Mouse (Mus musculus) monocyte, adult 5-6 weeks (primary cell): ENCODE measurements around the gene Lin7a. TPM values are rescaled to one million over a fixed set of nuclear protein-coding genes. Genes with fewer than 3 reads are reported as not detected.

Experiments
- ATAC-seq: fragments of 153-309, 156-312 bp; replicated peaks from 2 replicates; pipeline ENCODE4 v1.8.0; 2017; ENCODE audit warnings: mild to moderate bottlenecking; ENCODE audit not compliant: low TSS enrichment, insufficient number of reproducible peaks, severe bottlenecking, poor library complexity, low FRiP score
- total RNA-seq: library from RNA; stranded (forward); fragments of 200-1000, 200-491, 200-594 nt; gene quantifications from 3 replicates; pipeline ENCODE4 v1.2.3, GENCODE M21; 2017

Gene Lin7a
- total RNA-seq, 1 experiment from 2014 or later: not detected

- no peak for ATAC-seq
Measured at GRCm38 (mm10) chr10:107276647-107277046, 5.2 kb downstream of the Lin7a start.

- no peak for ATAC-seq
Measured at GRCm38 (mm10) chr10:107293934-107294664, 22.6 kb downstream of the Lin7a start.

- ATAC-seq: no peak
Measured at GRCm38 (mm10) chr10:107300587-107301248, 29.2 kb downstream of the Lin7a start.

DNA sequence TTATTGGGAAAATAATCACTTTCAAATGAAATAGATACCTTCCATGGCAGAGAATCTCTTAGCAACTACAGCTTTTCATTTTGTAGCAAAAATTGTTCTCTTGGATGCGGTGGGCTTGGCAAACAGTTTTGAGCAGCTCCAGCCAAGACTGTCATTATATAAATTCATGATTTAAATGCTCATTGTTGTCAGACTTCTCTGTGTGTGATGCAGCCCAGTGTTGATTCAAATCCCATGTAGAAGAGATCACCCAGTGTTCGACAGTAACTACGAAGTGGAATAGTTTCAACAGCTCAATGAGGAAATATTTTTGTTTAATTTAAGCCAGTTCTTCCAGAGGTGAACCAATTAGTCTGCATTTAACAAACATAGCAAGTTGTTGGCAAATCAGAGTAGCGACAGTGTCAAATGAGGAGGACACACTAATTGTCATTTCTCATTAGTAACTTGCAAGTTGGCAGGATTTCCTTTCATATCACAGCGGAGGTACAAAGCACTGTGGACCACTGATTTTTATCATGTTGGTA is 39.5 kb downstream of the Lin7a start:
- ATAC-seq: no peak

GRCm38 (mm10) chr10:107312609-107313008 is 41.1 kb downstream of the Lin7a start:
- no peak for ATAC-seq

DNA sequence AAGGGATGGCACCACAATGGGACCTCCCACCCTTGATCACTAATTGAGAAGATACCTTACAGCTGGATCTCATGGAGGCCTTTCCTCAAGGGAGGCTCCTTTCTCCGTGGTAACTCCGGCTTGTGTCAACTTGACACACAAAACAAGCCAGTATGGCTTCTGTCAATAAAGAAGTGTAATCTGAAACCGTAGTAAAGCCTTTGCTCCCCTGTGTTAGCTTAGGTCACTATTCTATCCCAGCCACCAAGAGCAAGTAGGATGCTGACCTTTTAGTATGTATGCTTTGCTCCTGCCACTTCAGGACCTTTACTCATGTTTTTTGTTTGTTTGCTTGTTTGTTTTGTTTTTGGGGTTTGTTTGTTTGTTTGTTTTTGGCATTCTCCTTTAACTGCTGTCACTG is 41.9 kb downstream of the Lin7a start:
- ATAC-seq: no peak

- ATAC-seq: no peak
Measured at GRCm38 (mm10) chr10:107315251-107315650, 43.8 kb downstream of the Lin7a start.

DNA sequence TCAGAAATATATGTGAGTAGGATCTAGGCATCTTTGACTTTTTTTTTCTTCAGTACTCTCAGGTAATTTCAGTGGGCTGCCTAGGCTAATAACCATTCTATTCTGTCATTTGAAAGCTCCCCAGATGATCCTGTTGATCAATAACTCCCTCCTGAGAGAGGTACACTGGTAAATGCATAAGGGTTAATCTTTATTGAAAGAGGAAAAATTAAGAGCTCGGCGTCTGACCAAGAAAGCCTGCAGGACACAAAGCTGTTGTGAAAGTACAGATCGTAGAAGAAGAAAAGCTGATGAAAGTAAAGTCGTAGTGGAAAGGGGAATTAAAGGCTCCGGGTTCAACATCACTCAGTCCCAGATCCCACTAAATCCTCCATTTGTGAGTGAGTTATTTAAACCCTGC is 44.2 kb downstream of the Lin7a start:
- no peak for ATAC-seq

GRCm38 (mm10) chr10:107316100-107316499 is 44.6 kb downstream of the Lin7a start:
- ATAC-seq: no peak

GRCm38 (mm10) chr10:107319648-107320047 is 48.2 kb downstream of the Lin7a start:
- no peak for ATAC-seq

DNA sequence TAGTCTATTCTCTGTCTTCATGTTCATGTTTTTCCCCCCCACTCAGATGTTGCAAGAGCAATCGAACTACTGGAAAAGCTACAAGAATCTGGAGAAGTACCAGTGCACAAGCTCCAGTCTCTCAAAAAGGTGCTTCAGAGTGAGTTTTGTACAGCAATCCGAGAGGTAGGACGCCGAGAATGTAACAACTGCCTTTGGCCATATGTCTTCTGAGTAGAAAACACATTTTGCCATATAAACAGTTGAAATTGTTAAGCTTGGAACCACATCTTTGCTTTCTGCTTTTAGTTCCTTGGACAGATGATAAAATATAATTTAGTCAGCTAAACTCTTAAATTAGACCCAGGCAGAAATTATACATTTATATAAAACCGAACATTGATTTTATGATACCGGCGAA is 52.4 kb downstream of the Lin7a start:
- ATAC-seq: no peak

GRCm38 (mm10) chr10:107325558-107325957 is 54.1 kb downstream of the Lin7a start:
- no peak for ATAC-seq

DNA sequence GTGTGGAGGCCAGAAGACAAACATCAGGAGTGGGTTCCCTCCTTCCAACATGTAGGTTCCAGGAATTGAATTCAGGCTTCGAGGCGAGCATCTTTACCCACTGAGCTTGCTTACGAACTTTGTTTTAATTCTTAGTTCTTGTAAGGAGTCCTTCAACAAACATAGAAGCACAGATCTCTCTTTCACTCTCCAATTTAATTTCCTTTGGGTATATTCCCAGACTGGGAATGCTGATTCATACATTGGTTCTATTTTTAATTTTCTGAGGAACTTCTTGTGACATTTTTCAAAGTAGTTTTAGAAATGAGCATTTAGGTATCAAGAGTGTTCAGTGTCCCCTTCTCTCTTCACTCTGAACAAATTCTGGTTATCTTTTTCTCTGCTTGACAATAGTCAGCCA is 68.0 kb downstream of the Lin7a start:
- ATAC-seq: no peak

DNA sequence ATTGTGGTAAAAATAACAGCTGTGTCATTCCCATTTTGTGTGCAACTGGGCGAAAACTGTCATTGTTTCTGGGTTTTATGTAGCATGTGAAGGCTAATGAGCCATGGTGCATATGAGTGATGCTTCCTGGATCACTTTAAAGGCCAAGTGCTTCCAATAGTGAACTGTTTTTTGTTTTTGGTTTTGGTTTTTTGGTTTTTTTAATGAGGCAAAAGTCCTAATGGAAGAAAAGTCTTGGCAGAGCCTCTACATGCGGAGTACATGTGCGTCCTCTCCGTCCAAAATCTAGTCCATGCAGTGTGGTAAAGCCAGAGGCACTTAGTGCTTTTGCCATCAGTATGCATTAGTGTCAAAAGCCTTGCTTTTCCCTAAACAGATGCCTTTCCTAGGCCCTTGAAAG is 69.7 kb downstream of the Lin7a start:
- no peak for ATAC-seq

GRCm38 (mm10) chr10:107344200-107344599 is 72.7 kb downstream of the Lin7a start:
- ATAC-seq: no peak

DNA sequence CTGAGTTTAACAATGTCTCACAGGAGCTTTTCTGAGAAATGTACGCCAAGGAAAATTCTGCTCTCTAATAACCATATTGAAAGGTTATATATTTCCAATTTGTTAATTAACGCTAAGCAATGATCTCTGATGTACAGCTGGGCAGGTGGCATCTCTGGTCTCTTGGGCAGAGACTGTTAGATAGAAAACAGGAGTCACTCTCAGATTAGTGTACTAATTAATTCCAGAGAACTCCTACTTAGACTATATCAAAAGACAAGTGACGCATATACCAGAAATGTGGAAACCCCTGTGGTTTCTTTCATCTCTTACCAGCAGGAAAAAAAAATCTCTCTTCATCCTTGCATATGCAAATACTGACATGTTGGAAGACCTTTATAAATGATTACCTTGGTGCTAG is 76.4 kb downstream of the Lin7a start:
- no peak for ATAC-seq

GRCm38 (mm10) chr10:107351696-107352485 is 80.4 kb downstream of the Lin7a start:
- no peak for ATAC-seq

DNA sequence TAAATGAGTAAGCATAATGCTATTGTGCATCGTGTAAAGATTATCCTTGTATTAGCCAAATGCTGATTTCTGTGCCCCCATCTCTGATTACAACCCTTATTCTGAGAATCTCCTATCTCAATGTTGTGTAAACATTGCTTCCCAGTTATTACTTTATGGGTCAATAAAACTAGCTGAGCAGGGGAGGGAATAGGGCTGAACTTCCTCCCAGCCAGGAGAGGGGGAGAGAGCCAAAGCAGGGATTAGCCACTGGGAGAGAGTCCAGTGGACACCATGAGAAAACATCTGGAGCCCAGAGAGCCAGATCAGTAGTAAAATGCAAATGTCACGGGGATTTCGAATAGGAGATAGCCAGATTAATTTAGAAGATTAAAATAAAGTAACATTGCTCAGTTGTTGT is 82.0 kb downstream of the Lin7a start:
- no peak for ATAC-seq

DNA sequence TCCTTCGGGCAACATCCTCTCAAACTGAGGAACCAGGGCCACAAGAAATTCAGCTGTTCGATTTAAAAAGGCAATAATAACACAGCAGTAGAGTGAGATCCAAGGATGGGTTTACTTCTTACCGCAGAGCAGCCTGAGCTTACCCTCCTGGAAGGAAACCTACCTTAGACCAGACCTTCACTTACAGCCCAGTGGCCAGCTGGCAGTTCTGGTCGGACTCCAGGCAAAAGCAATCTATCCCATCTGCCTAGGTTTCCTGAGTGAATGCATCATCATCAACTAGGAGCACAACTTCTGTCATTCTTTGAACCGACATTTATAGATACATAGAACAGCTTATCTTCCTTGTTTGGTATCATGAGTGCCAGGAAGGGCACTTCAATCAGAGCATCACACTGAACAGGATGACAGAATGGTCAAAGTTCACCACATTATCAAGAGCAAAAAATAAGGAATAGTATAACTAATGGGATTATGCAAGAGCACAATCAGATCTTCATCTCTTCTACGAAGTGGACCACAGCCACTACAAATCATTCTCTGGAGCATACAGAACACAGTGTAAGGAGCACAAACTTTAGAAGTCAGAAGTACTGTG is 87.1 kb downstream of the Lin7a start:
- no peak for ATAC-seq
